Mouse (Mus musculus) embryonic facial prominence, embryonic 11.5 days (tissue): Measurements from ENCODE around the gene Atp2b2. TPM values are rescaled to one million over a fixed set of nuclear protein-coding genes. Genes with fewer than 3 reads are reported as not detected.

Source experiments
- ATAC-seq: fragments of 200-750 bp; cut with Nextera tagmentation; replicated peaks from 2 replicates; pipeline ENCODE4 v1.8.0; 2017; ENCODE audit warnings: low read depth; ENCODE audit not compliant: insufficient number of reproducible peaks, low FRiP score, low TSS enrichment
- DNase-seq: peaks from one replicate; pipeline ENCODE4 v3.0.0-alpha.2; 2015; ENCODE audit warnings: low spot score
- H3K27ac ChIP-seq: fragments of 300-500 bp; sonication (generic); replicated peaks from 2 replicates; pipeline ENCODE4 v1.5.1; 2014; ENCODE audit warnings: mild to moderate bottlenecking, low read depth, low read length, control low read depth
- H3K27me3 ChIP-seq: fragments of 300-500 bp; sonication (generic); 2 replicates; pipeline ENCODE4 v1.6.1; 2014; ENCODE audit warnings: mild to moderate bottlenecking, low read length, moderate library complexity, mixed read lengths; ENCODE audit not compliant: control insufficient read depth, insufficient read depth
- H3K36me3 ChIP-seq: fragments of 300-500 bp; sonication (generic); replicated peaks from 2 replicates; pipeline ENCODE4 v1.6.1; 2014; ENCODE audit warnings: low read depth, mild to moderate bottlenecking, low read length, moderate library complexity, mixed read lengths; ENCODE audit not compliant: control insufficient read depth, insufficient read depth
- H3K4me1 ChIP-seq: fragments of 300-500 bp; sonication (generic); 2 replicates; pipeline ENCODE4 v1.6.1; 2014; ENCODE audit warnings: low read length, mixed read lengths; ENCODE audit not compliant: control insufficient read depth, insufficient read depth
- H3K4me2 ChIP-seq: fragments of 300-500 bp; sonication (generic); 2 replicates; pipeline ENCODE4 v1.6.1; 2014; ENCODE audit warnings: low read depth, mild to moderate bottlenecking, control low read depth, low read length, moderate library complexity
- H3K4me3 ChIP-seq: fragments of 300-500 bp; sonication (generic); 2 replicates; pipeline ENCODE4 v1.5.1; 2014; ENCODE audit warnings: low read depth, low read length, control low read depth
- H3K9ac ChIP-seq: fragments of 300-500 bp; sonication (generic); replicated peaks from 2 replicates; pipeline ENCODE4 v1.6.1; 2014; ENCODE audit warnings: mild to moderate bottlenecking, control low read depth, low read length
- H3K9me3 ChIP-seq: fragments of 300-500 bp; sonication (generic); replicated peaks from 2 replicates; pipeline ENCODE4 v1.6.1; 2016; ENCODE audit warnings: mild to moderate bottlenecking, low read length, inconsistent platforms, mixed read lengths; ENCODE audit not compliant: control insufficient read depth
- WGBS: fragments of 180-500 bp; shearing (Covaris S2); extraction: QIAGEN DNeasy Blood & Tissue Kit; methylation state at CpG from one replicate; pipeline ENCODE4 v1.1.7; 2014; 5-methylcytosine and 5-hydroxymethylcytosine counted together
- polyA plus RNA-seq: library from polyadenylated mRNA; unstranded; fragments of >200 nt; fragmentation: Nextera tagmentation; extraction: Ambion mirVana; gene quantifications from 2 replicates; pipeline ENCODE4 v1.2.1, GENCODE M21; 2014

Atp2b2 gene
- polyA plus RNA-seq, 1 experiment from 2014 or later = 0.95 TPM

DNA sequence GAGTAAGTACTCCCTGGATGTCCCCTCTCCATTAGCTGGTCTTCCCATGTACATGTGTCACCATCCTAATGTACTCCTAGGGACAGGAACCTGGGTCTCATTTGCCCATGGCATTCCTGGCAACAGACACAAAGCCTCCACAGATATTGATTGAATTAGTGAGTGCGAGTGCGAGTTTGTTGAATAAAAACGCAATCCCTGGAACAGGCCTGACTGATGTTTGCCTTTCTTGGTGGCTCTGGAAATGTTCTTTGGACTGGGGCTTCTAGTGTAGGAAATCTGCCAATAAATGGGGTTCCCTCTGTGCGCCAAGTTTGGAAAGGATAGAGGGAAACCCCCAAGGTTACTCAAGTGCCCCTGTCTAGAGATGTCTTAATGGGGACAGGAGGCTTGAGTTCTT is 146.4 kb downstream of the Atp2b2 start:
- Histone ChIP-seq H3K4me1 (peaks cover 2% of the 10 kb centered on the region; the same call in 1 of the 2 replicates), H3K27me3 (peaks cover 12% of the 10 kb centered on the region; the same call in 1 of the 2 replicates), H3K4me3 (no peak overlapping the region), H3K36me3 (no peaks in the 10 kb centered on the region), H3K27ac (no peak overlapping the region), H3K4me2 (no peak overlapping the region), H3K9ac (no peak overlapping the region), H3K9me3 (no peaks in the 10 kb centered on the region)
- DNase-seq (no peak), ATAC-seq (no peak)
- 84% methylated on average over 4 of the region's 4 CpGs for WGBS

DNA sequence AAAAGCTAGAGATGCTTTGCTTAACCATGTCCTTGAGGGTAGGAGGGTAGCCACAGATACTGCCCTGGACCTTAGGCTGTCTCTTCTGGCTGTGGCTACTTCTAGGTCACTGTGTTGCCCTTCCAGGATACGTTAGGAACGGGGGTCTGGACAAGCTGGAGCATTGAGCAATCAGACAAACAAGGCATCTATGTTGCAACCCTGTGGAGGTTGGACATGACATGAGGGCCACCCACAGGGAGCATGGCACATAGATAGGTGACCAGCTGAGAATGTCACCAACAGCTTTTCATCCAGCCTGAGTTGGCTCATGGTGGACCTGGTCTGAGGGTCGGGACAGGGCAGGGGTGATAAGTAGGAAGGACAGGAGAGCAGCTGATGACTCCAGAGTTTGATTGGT is 148.4 kb downstream of the Atp2b2 start:
- H3K4me2 ChIP-seq = no peak overlapping the region
- H3K4me3 ChIP-seq = no peak overlapping the region
- H3K36me3 ChIP-seq = no peaks in the 10 kb centered on the region
- H3K9ac ChIP-seq = no peak overlapping the region
- no peaks in the 10 kb centered on the region for H3K9me3 ChIP-seq
- WGBS = 83% methylated on average over 3 of the region's 3 CpGs
- ATAC-seq (no peak), DNase-seq (no peak)
- H3K27me3 ChIP-seq = peaks cover 32% of the 10 kb centered on the region
- H3K27ac ChIP-seq = no peak overlapping the region
- peaks cover 2% of the 10 kb centered on the region; the same call in 1 of the 2 replicates for H3K4me1 ChIP-seq

DNA sequence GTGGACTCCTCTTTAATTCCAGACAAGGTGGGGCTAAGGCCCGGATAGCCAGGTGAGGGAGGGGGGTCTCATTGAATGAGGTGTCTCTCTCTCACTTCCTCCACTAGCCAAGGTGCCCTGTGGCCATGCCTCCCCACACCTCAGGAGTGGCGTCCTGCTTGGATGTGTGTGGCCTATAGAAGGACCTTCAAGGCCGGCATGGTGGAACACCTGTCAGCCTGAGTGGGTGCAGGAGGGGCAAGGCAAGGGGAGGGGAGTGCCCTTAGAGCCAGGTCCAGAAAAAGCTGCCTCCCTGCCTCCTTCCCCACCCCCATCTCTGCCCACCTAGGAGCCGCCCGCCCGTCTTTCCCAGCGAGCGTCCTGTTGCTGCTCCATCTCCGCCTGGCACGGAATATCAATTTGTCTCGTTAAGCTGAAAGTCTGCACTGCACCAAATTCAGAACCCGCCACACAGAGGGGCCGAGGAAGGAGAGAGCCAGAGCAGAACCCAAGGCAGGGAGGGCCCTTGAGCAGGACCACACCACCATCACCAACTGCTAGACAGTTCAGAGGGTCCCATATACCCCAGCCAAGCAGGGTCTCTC is 150.2 kb downstream of the Atp2b2 start:
- Histone ChIP-seq H3K9ac (no peak overlapping the region), H3K27me3 (peaks cover 32% of the 10 kb centered on the region), H3K9me3 (no peaks in the 10 kb centered on the region), H3K4me2 (no peak overlapping the region), H3K36me3 (no peaks in the 10 kb centered on the region), H3K4me3 (no peak overlapping the region), H3K27ac (no peak overlapping the region), H3K4me1 (peaks cover 2% of the 10 kb centered on the region; the same call in 1 of the 2 replicates)
- 59% methylated on average over 13 of the region's 13 CpGs for WGBS
- DNase-seq (no peak), ATAC-seq (no peak)

DNA sequence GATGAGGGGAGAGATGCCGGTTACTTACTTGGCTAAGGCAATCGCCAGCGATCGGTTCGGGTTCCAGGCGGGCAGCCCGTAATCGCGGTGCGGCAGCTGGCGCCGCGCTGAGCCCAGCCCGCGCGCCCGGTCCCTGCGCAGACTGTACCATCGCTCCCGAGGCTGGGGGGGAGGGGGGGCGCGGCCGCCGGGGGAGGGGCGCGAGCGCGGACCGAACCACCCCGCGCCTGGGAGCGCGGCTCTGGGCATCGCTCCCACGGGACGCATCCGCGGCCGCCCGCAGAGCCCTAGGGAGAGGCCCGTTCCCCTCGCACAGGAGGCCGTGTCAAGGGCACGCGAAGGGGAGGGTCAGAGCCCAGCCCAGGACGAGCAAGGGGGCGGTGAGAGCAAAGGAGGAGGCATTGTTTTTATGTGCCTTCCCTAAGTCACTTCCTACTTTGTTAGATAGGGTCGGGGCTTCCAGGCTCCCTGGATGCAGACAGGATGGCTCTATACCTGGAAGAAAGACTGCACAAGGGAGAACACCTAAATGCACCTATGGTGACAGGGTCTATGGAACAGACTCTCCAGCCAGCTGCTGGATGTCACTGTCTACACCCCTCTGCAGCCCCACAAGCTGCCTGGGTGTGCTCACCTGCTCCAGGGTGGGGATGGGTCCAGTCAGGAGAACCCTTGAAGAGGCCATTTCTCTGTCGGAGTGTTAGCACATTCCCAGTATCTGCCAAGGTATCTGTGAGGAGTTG is 151.0 kb downstream of the Atp2b2 start:
- Histone ChIP-seq H3K4me1 (peaks cover 2% of the 10 kb centered on the region; the same call in 1 of the 2 replicates), H3K36me3 (no peaks in the 10 kb centered on the region), H3K27ac (no peak overlapping the region), H3K9ac (peak overlapping the region; percentile 41), H3K27me3 (peaks cover 32% of the 10 kb centered on the region), H3K9me3 (no peaks in the 10 kb centered on the region), H3K4me3 (peak overlapping the region; percentile 33), H3K4me2 (peak overlapping the region; percentile 81)
- under 1% methylated on average over 48 of the region's 49 CpGs for WGBS
- ATAC-seq (0 out of 2 replicates have a peak, but pooled peaks have one; percentile 55), DNase-seq (peak; percentile 37)

DNA sequence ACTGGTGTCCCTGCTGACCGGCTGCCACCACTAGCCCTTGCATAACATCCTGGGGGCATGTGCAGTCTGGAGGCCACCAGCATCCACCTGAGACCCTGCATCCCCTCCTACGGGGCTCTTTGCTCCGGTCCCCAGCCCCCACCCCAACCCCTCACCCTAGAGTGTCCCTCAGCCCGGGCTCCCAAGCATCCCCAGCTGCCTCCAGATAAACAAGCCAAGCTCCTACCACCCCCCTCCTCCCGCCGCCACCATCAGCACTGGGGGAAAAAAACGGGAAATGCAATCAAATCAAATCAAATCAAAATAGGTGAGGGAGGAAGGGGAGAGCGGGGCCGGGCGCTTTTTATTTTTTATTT is 151.6 kb downstream of the Atp2b2 start:
- 0% methylated on average over 10 of the region's 10 CpGs for WGBS
- Histone ChIP-seq H3K4me1 (peaks cover 2% of the 10 kb centered on the region; the same call in 1 of the 2 replicates), H3K27me3 (peaks cover 32% of the 10 kb centered on the region), H3K27ac (no peak overlapping the region), H3K4me3 (peak overlapping the region; percentile 33), H3K4me2 (peak overlapping the region; percentile 81), H3K9me3 (no peaks in the 10 kb centered on the region), H3K9ac (peak overlapping the region; percentile 41), H3K36me3 (no peaks in the 10 kb centered on the region)
- peak; percentile 36; the same call in 1 of the 2 replicates for ATAC-seq
- peak; percentile 4 for DNase-seq

DNA sequence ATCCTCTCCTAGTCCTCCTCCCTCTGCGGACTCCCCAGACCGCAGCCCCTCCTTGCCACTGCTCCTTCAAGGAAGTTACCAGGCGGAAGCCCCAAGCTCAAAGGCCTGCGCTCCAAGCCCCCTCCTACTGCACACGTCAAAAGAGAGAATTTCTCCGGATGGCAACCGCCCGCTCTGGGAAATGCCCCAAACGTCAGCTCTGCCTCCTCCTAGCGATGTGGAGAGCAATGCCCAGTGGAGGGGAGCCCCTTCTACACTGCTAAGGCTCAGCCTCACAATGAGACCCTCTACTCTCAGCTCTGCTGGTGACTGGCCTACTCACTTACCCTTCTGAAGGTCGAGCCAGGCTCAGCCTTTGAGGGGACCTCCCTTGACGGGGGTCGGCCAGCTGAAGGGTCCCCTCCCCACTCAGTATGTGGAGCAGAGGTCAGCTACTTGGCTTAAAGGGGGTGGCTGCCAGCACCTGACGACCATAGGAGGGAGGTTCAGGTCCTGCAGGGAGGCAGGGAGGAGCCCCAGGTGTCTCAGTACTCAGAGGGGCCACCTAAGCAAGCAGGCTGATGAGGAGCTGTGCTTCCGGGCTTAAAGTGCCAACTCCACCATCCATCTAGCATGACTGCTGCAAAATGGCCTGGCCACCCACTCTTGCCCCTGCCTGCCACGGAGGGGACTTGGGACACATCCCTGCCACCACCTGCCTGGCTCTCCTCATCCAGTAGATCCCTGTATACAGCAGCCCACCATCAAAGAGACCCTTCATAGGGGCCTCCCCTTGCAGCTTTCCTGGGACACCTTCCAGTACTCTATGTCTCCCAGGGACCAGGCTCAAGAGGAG is 152.2 kb downstream of the Atp2b2 start:
- Histone ChIP-seq H3K4me2 (peak overlapping the region; percentile 81), H3K4me1 (peaks cover 2% of the 10 kb centered on the region; the same call in 1 of the 2 replicates), H3K27ac (no peak overlapping the region), H3K4me3 (peak overlapping the region; percentile 33; the same call in 1 of the 2 replicates), H3K27me3 (peaks cover 32% of the 10 kb centered on the region), H3K9ac (peak overlapping the region; percentile 41), H3K9me3 (no peaks in the 10 kb centered on the region), H3K36me3 (no peaks in the 10 kb centered on the region)
- ATAC-seq = peak; percentile 55; the same call in 1 of the 2 replicates
- 18% methylated on average over 16 of the region's 16 CpGs for WGBS
- DNase-seq = no peak

DNA sequence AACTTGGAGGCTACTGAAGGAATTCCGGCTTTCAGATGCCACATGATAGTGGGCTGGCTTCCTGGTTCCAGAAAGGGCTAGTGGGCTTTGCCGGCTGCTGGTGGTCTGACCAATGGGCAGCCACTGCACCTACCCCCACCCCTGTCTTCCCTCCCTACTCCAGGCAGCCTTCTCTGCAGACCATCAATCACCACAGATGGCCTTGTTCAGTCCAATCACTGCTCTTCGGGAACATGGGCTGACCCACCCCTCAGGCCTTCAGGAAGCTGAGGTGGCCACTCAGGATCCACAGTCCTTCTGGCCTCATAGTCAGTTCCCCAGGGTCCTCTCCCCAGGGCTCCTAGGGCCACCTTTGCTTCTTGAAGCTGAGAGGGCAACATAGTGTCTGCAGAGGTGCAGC is 153.2 kb downstream of the Atp2b2 start:
- Histone ChIP-seq H3K9me3 (no peaks in the 10 kb centered on the region), H3K27me3 (peaks cover 32% of the 10 kb centered on the region), H3K9ac (no peak overlapping the region), H3K4me3 (no peak overlapping the region), H3K27ac (no peak overlapping the region), H3K4me2 (no peak overlapping the region), H3K4me1 (peaks cover 2% of the 10 kb centered on the region; the same call in 1 of the 2 replicates), H3K36me3 (no peaks in the 10 kb centered on the region)
- ATAC-seq (no peak), DNase-seq (no peak)
- 65% methylated on average over 3 of the region's 3 CpGs for WGBS
